Mouse (Mus musculus): ENCODE data around the gene Trim72.
"Not testable (repeated sequence)": the region's sequence is repeated elsewhere in the genome, so short reads cannot be mapped to it uniquely, and the experiment has no call there.

The Trim72 gene

DNA sequence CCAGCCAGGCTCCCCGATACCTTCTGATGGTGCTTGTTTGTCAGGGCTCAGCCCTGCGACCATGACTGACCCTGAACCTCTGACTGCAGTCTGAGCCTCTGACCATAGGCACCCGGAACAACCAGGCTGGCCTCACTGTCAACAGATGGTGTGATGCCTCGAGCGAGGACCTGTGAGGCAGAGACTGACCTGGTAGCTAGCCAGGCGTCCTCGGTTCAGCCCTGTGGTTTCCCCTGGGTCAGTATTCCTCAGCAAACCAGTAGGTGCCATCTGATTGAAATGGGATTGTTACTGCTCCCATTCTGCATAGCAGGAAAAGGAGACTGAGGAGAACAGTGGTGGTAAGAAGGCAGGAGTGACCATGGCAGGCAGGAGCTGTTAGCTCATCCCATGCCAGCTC, 2.4 kb downstream of the Trim72 start:
- DNase-seq (ENCODE audit: low read depth, low spot score): no peak

DNA sequence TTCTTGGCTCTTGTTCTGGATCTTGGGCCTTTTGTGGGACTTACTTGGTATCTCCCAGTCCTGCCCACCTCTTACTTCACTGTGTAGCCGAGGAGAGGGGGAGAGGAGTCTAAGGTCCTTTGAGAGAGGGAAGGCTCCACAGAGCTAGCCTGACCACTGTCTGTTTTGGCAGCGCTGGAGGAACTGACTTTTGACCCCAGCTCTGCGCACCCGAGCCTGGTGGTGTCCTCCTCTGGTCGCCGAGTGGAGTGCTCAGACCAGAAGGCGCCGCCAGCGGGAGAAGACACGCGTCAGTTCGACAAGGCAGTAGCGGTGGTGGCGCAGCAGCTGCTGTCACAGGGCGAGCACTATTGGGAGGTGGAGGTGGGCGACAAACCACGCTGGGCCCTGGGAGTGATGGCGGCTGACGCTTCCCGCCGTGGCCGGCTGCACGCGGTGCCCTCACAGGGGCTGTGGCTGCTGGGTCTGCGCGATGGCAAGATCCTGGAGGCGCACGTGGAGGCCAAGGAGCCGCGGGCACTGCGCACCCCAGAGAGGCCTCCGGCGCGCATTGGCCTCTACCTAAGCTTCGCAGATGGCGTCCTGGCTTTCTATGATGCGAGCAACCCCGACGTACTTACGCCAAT, 6.1 kb downstream of the Trim72 start:
- no peak for DNase-seq (ENCODE audit: low read depth, low spot score)

DNA sequence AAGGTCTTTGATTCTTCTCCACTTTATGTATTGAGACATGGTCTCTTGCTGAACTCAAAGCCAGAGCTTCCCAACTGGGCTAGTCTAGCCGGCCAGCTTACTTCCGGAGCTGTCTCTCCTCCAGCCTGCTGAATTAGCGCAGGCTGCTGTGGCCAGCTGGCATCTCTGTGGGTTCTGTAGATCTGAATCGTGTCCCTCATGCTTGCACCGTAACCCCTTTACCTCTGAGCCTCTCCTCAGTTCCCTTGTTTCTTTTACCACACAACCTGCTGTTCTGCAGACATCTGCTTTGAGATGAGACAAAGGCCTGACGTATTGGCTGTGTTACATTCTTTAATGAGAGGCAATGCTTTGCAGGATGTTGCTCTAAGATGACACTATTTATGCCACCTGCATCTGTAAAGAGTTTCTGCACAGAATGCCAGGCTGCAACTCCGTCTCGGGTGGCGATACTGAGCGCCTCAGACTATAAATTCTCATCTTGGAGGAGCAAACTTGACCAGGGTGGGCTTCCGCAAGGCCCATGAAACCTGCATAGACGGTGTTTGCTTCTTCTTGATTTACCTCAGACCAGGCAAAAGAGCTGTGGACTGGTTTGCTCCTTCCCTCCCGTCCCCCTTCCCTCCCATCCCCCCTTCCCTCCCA, 8.5 kb downstream of the Trim72 start:
- no peak for DNase-seq (ENCODE audit: low read depth, low spot score)

DNA sequence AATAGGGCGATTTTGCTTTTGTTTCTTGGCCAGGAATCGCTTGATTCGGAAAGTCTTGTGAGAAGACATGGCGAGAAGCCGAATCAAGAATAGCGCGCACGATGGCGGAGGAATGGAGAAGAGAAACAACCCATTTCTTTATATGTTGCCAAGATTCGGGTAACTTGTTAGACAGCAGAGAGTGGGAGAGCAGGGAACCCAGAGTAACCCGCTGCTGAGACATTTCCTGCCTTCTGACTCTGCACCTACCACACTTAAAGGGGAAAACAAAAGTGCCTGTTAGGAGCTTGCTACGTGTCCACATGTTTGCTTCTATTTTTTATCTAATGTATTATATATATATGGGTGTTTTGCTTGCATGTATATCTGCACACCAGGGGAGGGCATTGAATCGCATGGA, 9.4 kb downstream of the Trim72 start:
- DNase-seq (ENCODE audit: low read depth, low spot score): no peak

DNA sequence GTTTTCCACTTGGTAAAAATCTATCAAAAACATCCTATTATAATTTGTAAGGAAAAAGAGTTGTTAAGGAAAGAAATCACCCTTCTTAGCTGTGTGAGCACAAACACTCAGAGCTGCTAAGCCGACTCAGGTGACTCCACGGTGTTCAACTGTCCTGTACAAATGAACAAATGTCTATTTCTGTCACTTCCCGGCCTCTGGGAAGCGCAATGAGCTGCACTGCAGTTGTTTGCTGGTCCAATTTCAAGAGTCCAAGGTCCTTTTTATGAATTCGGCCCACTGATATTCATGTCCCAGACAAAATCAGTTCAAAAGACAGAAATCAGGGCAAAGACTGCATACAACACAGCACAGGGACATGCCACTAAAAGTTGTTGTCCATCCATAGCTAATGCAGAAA, 12.4 kb downstream of the Trim72 start:
- DNase-seq (ENCODE audit: low read depth, low spot score): not testable (repeated sequence)

DNA sequence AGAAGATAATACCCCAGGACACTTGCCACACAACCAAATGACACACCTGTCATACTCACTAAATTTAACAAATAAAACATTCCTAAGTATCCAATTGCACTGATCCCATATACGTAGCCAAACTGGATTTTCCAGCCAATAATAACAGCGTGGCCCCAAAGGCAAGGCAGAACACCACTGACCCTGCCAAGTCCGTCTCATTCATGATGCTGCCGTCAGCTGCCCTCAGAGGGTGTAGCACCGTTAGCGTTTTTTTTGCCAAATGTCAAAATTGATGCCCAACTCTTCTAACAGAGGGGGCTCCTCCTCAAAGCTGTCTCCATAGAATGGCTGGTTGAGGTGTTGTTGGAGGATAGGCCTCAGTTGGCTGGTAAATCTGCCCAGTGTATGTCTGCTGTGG, 12.9 kb downstream of the Trim72 start:
- DNase-seq (ENCODE audit: low read depth, low spot score): no peak

DNA sequence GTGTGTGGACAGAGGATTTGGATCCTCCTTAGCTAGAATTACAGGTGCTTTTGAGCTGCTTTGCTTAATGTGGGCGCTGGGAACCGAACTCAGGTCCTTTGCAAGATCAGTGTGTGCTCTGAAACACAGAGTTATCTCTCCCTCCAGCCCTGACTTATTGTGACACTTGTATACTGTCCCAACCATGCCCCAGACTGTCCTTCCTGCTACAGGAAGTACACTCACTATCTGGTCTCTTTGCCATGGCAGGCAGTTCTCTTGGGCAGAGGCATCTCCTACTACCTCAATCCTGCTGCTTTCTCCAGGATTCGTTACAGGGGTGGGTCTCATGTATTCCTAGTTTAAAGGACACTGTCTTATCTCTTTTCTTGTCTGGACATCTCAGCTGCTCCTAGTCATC, 14.5 kb downstream of the Trim72 start:
- no peak for DNase-seq (ENCODE audit: low read depth, low spot score)

DNA sequence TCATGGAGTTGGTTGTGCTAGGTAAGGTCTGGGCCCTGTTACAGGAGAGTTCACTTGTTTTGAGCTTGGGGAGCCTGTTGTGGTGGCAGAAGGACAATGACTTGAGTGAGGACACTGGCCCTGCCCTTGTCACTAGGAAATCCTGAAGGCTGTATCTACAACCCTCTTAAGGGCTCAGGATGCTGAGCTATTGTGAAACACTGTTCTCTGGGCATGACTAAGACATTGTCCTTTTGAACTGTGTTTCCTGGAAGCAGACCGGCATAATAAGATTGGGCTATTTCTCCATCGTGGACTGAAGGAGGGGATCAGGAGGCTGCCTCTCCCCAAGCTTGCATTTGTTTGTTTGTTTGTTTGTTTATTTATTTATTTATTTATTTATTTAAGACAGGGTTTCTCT, 15.4 kb downstream of the Trim72 start:
- DNase-seq (ENCODE audit: low read depth, low spot score): no peak

DNA sequence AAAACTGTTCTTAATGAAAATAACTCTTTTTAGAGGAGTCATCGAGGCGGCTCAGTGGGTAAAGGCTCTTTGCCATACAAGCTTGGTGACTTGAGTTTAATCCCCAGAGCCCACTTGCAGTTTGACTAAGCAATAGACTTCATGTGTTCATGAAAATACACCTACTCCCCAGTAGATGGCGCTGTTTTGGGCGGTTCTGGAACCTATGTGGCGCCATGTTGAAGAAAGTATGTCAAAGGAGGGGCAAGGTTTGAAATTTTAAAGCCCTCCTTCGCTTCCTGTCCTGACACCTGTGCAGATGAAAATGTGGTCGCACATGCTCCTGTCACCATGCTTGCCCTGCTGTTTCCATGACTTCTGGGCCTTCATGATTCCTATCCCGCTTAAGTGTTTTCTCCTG, 19.2 kb downstream of the Trim72 start:
- DNase-seq (ENCODE audit: low read depth, low spot score): peak; percentile 22

DNA sequence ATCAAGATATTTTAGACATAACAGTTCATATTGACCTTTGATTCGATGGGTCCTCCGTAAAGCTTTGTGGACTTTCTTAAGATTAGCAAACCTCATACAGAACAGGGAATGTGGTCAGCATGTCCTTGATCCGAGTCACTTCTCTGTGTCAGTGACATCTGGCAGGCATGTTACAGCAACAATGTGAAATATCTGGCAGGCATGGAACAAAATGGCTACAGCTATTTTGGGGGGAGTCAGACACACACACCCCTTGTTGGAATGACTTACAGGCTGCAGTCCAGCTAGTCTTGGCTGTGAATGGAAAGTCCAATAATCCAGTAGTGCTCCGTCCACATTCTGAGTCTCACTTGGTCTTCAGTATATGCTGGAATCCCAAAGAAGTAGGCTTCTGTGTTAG, 19.8 kb downstream of the Trim72 start:
- DNase-seq (ENCODE audit: low read depth, low spot score): no peak

DNA sequence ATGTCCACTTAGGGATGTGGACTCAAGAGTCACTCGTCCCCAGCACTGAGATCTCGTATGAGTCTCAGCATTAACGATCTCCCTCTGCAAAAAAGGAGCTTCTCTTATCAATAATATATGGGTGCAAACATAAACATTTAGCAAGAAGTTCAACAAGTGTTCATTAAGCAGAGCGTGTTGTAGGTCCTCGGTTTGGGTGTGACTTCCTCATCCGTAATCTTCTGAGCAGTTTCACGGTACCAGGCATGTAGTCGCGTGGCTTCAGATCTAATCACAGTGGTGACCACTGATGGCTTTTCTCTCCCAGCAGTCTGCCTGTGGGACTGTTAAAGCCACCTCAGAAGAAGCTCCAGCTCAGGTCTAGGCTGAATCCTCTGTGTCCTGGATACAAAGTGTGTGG, 20.6 kb downstream of the Trim72 start:
- DNase-seq (ENCODE audit: low read depth, low spot score): no peak

DNA sequence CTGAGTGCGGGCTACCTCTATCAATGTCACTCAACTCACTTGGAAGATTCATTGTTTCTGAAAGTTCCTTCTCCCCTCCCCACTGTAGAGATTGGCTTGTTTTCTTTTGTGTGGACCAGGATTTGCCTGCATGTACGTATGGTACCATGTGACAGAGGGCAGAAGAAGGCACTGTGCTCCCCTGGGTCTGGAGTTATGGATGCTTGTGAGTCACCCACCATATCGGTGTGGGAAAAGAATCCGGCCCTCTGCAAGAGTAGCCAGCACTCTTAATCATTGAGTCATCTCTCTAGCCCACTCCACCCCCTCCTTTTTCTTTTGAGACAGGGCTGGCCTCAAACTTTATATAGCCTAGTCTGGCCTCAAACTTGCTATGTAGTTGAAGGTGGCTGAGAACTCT, 21.2 kb downstream of the Trim72 start:
- no peak for DNase-seq (ENCODE audit: low read depth, low spot score)

DNA sequence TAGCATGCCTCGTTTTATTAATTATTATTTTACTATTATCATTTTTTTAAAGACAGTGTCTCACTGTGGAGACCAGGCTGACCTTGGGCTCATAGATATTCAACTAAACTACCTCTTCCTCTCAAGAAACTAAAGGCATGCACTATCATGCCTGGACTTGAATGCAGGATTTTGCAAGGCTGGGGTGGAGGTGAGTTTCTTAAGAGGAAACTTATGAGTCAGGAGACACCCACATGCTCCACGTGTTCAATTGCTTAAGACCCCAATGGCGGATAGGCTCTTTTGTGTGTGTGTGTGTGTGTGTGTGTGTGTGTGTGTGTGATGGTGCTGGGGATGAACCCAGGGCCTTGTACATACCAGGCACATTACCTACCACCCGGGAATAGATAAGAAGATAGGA, 21.6 kb downstream of the Trim72 start:
- no peak for DNase-seq (ENCODE audit: low read depth, low spot score)

DNA sequence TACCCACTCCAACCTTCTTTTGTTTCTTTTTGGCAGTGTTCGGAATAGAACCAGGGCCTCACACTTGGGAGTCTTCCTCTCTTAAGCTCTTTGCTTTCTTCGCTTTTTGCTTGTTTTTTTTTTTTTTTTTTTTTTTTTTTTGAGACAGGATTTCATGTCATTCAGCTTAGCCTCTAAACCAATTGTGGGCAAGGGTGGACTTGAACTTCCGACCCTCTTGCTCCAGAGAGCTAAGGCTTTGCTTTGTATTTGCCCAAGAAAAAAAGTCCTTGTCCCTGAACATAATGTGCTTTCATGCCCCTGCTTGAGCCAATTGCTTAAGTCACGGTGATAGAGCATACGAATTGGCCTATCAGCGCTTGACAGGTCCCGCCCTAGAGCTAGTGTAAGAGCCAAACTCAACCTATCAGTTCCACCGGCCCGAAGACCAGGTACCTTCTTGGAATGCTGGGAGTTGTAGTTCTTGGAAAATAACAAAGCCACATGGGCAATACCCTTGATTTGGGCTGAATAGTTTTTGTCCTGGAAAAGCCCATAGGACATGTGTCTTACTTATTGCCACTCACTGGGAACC, 27.7 kb downstream of the Trim72 start:
- DNase-seq (ENCODE audit: low read depth, low spot score): no peak

DNA sequence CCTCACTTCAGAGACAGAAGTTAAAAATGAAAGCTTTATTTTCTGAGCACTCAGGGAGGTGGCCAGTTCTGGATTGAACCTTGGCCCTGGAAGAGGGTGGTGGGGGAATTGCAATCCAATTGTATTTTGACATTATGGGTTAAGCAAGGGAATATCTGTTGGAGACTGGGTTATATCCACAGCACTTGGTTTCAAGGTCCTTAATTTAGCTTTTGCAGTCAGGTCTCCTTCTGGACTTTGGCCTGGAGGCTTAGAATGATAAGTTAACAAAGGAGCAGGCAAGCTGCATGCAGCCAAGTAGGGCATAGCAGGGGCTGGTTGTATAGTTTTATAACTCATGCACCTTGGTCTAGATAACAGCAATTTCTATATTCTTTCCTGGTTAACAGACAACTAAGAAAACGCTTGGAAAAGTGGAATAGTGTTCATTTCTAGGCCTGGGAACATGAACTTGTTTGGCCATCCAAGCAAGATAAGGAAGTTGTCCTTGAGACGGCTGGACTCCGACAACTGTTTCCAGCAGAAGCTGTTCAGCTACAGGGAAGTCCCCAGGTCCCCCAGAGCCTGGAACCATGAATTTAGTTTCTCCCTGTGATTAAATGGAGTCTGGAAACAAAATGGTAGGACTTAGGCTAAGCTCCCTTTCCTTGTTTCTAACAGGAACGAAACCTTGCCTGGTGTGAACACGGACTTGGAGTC, 28.7 kb downstream of the Trim72 start:
- DNase-seq (ENCODE audit: low read depth, low spot score): no peak

DNA sequence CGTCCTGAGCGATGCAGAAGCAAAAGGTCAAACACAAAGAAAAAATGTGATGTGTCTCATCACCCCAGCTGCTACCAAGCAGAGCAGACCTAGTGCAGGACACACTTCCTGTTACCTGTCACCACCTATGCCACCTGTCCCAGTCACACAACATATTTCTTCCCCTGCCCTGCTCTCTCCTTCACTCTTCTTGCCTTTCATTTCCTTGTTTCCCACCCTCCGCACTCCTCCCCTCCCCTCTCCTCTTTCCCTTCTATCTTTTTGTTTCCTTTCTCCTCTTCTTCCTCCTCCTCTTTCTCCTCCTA, 29.2 kb downstream of the Trim72 start:
- no peak for DNase-seq (ENCODE audit: low read depth, low spot score)

DNA sequence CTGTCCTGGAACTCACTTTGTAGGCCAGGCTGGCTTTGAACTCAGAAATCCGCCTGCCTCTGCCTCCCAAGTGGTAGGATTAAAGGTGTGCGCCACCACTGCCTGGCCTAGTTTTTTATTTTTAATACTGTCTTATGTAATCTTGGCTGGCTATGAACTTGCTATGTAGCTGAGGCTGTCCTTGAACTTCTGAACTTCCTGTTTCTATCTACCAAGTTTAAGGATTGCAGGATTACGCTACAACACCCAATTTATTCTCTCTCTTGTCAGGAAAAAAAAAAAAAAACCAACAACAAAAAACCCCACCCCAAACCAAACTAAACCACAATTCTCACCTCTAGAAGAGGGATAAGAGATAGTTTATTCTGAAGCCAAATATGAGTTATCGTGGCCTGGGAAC, 29.9 kb downstream of the Trim72 start:
- DNase-seq (ENCODE audit: low read depth, low spot score): no peak

DNA sequence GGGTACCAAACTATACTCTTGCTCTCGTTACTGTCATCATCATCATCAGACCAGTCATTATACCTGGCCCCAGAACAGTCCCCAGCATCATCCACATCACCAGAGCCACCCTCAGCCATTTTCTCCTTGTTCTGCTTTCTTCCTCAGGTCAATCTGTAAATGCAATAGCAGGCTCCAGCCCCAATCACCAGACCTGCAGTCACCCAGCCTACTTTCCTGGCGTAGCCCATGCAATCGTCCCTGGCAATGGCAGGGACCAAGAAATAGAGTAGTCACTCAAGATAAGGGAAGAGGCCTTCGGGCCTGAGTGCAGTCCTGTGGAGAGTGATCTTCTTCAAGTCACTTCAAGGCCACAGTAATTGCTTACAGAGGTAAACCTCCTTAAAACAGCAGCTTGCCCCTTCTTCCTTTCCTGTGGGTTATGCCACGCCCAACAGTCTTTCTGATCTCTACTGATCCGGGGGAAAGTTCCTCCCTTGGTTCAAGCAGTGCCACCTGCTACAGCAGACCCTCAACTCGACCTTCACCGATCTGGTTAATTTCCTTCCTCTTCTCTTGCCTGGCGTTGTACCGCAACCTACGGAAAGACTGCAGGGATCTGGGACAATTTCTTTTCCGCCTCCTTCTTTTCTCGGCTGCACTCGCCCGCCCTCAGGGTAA, 38.5 kb downstream of the Trim72 start:
- not testable (repeated sequence) for DNase-seq (ENCODE audit: low read depth, low spot score)

DNA sequence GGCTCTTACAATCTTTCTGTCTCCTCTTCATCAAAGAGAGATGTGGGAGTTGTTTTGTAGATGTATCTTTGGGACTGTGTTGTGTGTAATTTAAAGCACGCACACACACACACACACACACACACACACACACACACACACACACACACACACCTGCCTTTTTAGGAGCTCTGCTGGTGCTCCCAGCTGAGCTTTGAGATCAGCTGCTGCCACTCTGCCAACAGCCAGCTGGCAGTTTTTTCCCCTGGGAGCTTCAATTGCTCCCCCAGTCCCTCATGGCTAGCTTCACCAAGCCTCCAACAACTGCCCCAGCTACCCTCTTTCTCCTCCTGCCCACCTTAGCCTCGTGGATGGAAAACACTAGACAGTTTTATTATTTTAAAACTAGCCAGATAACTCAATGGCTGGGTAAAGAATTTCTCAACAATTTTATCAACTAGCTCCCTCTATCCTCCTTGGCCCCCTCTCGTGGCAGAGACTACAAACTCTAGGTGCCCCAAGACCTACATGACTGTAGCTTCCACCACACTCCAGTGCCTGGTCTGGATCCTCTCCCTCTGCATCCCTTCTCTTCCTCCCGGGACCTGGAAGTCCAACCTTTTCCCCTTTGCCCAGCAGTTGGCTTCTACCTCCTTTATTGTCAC, 40.5 kb downstream of the Trim72 start:
- DNase-seq (ENCODE audit: low read depth, low spot score): peak; percentile 43

DNA sequence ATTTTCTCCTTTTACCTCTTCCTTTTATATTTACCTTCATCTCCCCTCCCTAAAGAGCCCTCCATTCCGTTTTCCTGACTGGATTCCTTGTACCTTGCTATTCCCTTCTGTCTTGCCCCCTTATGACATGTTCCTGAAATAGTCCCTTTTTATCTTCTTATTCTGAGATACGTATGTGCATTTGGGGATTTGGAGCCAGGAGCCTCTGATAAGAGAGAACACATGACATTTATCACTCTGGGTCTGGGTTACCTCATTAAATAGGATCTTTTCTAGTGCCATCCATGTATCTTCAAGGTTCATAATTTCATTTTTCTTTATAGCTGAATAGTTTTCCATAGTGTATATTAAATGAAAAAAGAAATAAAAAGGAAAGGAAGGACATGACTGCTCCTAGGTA, 41.9 kb downstream of the Trim72 start:
- DNase-seq (ENCODE audit: low read depth, low spot score): no peak

DNA sequence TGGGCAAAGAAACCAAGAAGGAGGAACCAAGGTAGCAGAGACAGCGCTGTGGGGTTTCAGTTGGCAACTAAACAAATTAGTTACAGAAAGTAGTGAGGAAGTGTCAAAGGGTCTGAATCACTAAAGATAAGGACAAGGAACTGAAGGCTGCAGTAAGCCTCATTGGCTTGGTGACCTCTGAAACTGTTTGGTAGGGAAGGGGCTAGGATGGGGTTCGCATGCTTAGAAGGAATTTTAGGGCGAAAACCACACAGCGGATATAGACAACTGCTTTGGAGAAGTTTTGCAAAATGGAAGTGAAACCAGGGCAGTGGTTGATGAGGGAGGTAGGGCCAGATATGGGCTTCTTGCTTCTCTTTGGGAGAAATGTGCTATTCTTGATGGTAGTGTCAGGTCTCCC, 45.1 kb downstream of the Trim72 start:
- no peak for DNase-seq (ENCODE audit: low read depth, low spot score)

DNA sequence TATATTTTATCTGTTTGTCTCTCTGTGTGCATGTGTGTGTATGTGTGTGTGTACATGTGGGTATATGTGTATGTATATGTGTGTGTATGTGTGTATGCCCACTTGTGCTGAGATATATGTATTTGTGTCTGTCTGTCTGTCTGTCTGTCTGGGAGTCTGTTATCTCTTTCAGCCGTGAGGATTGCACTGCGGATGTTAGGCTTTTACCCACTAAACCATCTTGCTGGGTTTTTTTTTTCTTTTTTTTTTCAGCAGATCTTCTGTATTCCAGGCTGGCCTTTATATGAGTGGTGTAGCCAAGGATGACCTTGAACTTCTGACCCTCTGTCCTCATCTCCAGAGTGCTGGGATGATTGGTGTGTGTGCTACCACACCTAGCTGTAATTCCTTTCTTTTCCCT, 45.5 kb downstream of the Trim72 start:
- no peak for DNase-seq (ENCODE audit: low read depth, low spot score)
